Mouse (Mus musculus): ENCODE data around the gene Ppbp. TPM values are rescaled to one million over a fixed set of nuclear protein-coding genes. Genes with fewer than 3 reads are reported as not detected.

Ppbp gene
- polyA plus RNA-seq (2015; fragmentation: Nextera tagmentation; extraction: Ambion mirVana): 0.79 and 1.4 TPM in 2 replicates

DNA sequence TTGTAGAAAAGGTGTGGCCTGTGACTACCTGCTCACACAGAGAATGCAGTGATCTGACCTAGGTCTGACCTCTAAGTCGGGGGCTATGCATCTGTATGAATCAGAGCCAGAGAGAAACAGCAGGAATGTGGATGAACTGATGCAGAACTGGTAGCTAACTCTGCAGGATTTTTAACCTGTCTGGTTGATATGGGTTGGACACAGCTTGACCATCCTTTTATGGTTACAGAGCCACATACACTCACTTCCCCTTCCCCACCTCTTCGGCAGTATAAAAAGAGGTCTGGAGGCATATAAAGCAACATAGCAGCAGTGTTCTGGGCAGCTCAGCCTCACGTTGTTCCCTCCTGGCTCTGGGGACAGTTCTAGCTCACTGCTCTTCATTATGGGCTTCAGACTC lies at the start of gene Ppbp:
Gene Ppbp, plus strand, starts transcription at position 301 of the 400 bp plus-strand sequence.
- no peak for ATAC-seq
- H3K36me3 ChIP-seq (ENCODE audit: control insufficient read depth, insufficient read depth): no peaks in the 10 kb centered on the region
- no peak within 1 kb of the TSS for H3K27ac ChIP-seq (ENCODE audit: low read length)
- no peak within 1 kb of the TSS for H3K4me3 ChIP-seq (replicated peaks; ENCODE audit: low read length)
- H3K4me1 ChIP-seq (replicated peaks; ENCODE audit: control insufficient read depth, insufficient read depth, low read length): no peaks in the 10 kb centered on the region
- WGBS: 69% methylated on average over 3 of the region's 3 CpGs
- H3K27me3 ChIP-seq (replicated peaks; ENCODE audit: control insufficient read depth, insufficient read depth, low read length): no peaks in the 10 kb centered on the region
- H3K9ac ChIP-seq (replicated peaks; ENCODE audit: low read depth, low read length): no peak within 1 kb of the TSS
- H3K4me2 ChIP-seq (ENCODE audit: low read length): no peak within 1 kb of the TSS
- no peaks in the 10 kb centered on the region for H3K9me3 ChIP-seq (ENCODE audit: control insufficient read depth, low read length)

- no peaks in the 10 kb centered on the region for H3K4me1 ChIP-seq (replicated peaks; ENCODE audit: control insufficient read depth, insufficient read depth, low read length)
- no peak overlapping the region for H3K4me3 ChIP-seq (replicated peaks; ENCODE audit: low read length)
- WGBS: 90% methylated on average over 3 of the region's 3 CpGs
- H3K9me3 ChIP-seq (ENCODE audit: control insufficient read depth, low read length): no peaks in the 10 kb centered on the region
- no peaks in the 10 kb centered on the region for H3K36me3 ChIP-seq (ENCODE audit: control insufficient read depth, insufficient read depth)
- ATAC-seq: no peak
- no peak overlapping the region for H3K4me2 ChIP-seq (ENCODE audit: low read length)
- no peak overlapping the region for H3K27ac ChIP-seq (ENCODE audit: low read length)
- H3K9ac ChIP-seq (replicated peaks; ENCODE audit: low read depth, low read length): no peak overlapping the region
- no peaks in the 10 kb centered on the region for H3K27me3 ChIP-seq (replicated peaks; ENCODE audit: control insufficient read depth, insufficient read depth, low read length)
Measured at GRCm38 (mm10) chr5:90722656-90723055, 45.7 kb upstream of the Ppbp start.

DNA sequence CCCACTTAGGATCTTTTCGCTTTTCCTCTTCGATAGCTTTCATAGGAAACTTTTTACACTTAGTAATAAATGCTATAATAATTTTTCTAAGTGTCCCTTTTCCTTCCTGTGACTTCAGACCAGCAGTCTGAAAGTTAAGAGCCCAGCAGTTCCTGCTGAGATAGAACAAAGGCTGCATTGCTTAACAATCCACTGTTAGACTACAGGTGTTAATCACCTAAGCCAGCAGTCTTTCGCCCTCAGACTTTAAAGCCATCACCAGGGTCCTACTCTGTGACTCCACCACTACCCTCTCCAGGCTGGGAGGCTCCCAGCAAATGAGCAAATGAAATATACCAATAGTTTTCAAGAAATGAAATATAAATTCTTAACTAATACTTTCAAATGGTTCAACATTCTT lies 40.1 kb upstream of the Ppbp start:
- H3K9me3 ChIP-seq (ENCODE audit: control insufficient read depth, low read length): no peaks in the 10 kb centered on the region
- no peak overlapping the region for H3K9ac ChIP-seq (replicated peaks; ENCODE audit: low read depth, low read length)
- WGBS: 77% methylated on average over 3 of the region's 3 CpGs
- H3K4me2 ChIP-seq (ENCODE audit: low read length): no peak overlapping the region
- H3K27me3 ChIP-seq (replicated peaks; ENCODE audit: control insufficient read depth, insufficient read depth, low read length): no peaks in the 10 kb centered on the region
- no peak overlapping the region for H3K4me3 ChIP-seq (replicated peaks; ENCODE audit: low read length)
- no peaks in the 10 kb centered on the region for H3K36me3 ChIP-seq (ENCODE audit: control insufficient read depth, insufficient read depth)
- no peak overlapping the region for H3K27ac ChIP-seq (ENCODE audit: low read length)
- no peaks in the 10 kb centered on the region for H3K4me1 ChIP-seq (replicated peaks; ENCODE audit: control insufficient read depth, insufficient read depth, low read length)
- no peak for ATAC-seq

GRCm38 (mm10) chr5:90731480-90731879 lies 36.8 kb upstream of the Ppbp start:
- Histone ChIP-seq H3K9ac (replicated peaks; ENCODE audit: low read depth, low read length) (no peak overlapping the region), H3K9me3 (ENCODE audit: control insufficient read depth, low read length) (no peaks in the 10 kb centered on the region), H3K4me1 (replicated peaks; ENCODE audit: control insufficient read depth, insufficient read depth, low read length) (no peaks in the 10 kb centered on the region), H3K27me3 (replicated peaks; ENCODE audit: control insufficient read depth, insufficient read depth, low read length) (no peaks in the 10 kb centered on the region), H3K36me3 (ENCODE audit: control insufficient read depth, insufficient read depth) (no peaks in the 10 kb centered on the region), H3K4me2 (ENCODE audit: low read length) (no peak overlapping the region), H3K4me3 (replicated peaks; ENCODE audit: low read length) (no peak overlapping the region), H3K27ac (ENCODE audit: low read length) (no peak overlapping the region)
- 69% methylated on average over 4 of the region's 4 CpGs for WGBS
- ATAC-seq: no peak

DNA sequence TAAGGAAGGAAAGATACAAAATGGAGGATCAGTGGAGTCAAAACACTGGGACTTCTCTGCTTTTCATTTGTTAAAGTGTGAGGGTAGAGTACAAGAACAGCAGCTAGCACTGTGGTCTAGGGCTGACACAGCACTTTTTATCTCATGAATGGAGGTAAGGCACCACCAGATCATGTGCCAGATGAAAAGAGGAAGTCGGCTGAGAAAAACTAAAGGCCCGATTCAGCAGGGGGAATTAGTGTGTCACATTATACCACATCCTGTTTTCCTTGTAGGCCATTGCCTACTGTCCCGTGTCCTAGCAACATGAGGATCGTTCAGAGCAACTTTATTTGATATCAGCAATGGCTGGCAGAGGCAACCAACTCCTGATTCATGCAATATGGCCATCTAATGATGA lies 26.3 kb upstream of the Ppbp start:
- no peak for ATAC-seq
- H3K9ac ChIP-seq (replicated peaks; ENCODE audit: low read depth, low read length): no peak overlapping the region
- WGBS: 67% methylated on average over 4 of the region's 4 CpGs
- no peaks in the 10 kb centered on the region for H3K4me1 ChIP-seq (replicated peaks; ENCODE audit: control insufficient read depth, insufficient read depth, low read length)
- no peak overlapping the region for H3K4me3 ChIP-seq (replicated peaks; ENCODE audit: low read length)
- H3K36me3 ChIP-seq (ENCODE audit: control insufficient read depth, insufficient read depth): no peaks in the 10 kb centered on the region
- H3K9me3 ChIP-seq (ENCODE audit: control insufficient read depth, low read length): no peaks in the 10 kb centered on the region
- no peaks in the 10 kb centered on the region for H3K27me3 ChIP-seq (replicated peaks; ENCODE audit: control insufficient read depth, insufficient read depth, low read length)
- H3K4me2 ChIP-seq (ENCODE audit: low read length): no peak overlapping the region
- H3K27ac ChIP-seq (ENCODE audit: low read length): no peak overlapping the region

GRCm38 (mm10) chr5:90753934-90754333 lies 14.4 kb upstream of the Ppbp start:
- H3K4me3 ChIP-seq (replicated peaks; ENCODE audit: low read length): no peak overlapping the region
- H3K4me2 ChIP-seq (ENCODE audit: low read length): no peak overlapping the region
- 95% methylated on average over 1 of the region's 1 CpGs for WGBS
- no peaks in the 10 kb centered on the region for H3K9me3 ChIP-seq (ENCODE audit: control insufficient read depth, low read length)
- no peak overlapping the region for H3K9ac ChIP-seq (replicated peaks; ENCODE audit: low read depth, low read length)
- no peak for ATAC-seq
- no peak overlapping the region for H3K27ac ChIP-seq (ENCODE audit: low read length)
- peaks cover 4% of the 10 kb centered on the region for H3K4me1 ChIP-seq (replicated peaks; ENCODE audit: control insufficient read depth, insufficient read depth, low read length)
- H3K27me3 ChIP-seq (replicated peaks; ENCODE audit: control insufficient read depth, insufficient read depth, low read length): 0 out of 2 replicates have a peak, but pooled peaks cover 1% of the 10 kb centered on the region
- no peaks in the 10 kb centered on the region for H3K36me3 ChIP-seq (ENCODE audit: control insufficient read depth, insufficient read depth)

- H3K4me1 ChIP-seq (replicated peaks; ENCODE audit: control insufficient read depth, insufficient read depth, low read length): peaks cover 10% of the 10 kb centered on the region
- 30% methylated on average over 5 of the region's 5 CpGs for WGBS
- H3K9me3 ChIP-seq (ENCODE audit: control insufficient read depth, low read length): no peaks in the 10 kb centered on the region
- 0 out of 2 replicates have a peak, but pooled peaks cover 3% of the 10 kb centered on the region for H3K27me3 ChIP-seq (replicated peaks; ENCODE audit: control insufficient read depth, insufficient read depth, low read length)
- H3K4me3 ChIP-seq (replicated peaks; ENCODE audit: low read length): no peak overlapping the region
- H3K9ac ChIP-seq (replicated peaks; ENCODE audit: low read depth, low read length): no peak overlapping the region
- no peak for ATAC-seq
- no peaks in the 10 kb centered on the region for H3K36me3 ChIP-seq (ENCODE audit: control insufficient read depth, insufficient read depth)
- H3K27ac ChIP-seq (ENCODE audit: low read length): no peak overlapping the region
- no peak overlapping the region for H3K4me2 ChIP-seq (ENCODE audit: low read length)
Measured at GRCm38 (mm10) chr5:90758020-90758605, 10.2 kb upstream of the Ppbp start.

GRCm38 (mm10) chr5:90759077-90760065 lies 8.9 kb upstream of the Ppbp start, which contains the start of gene Cxcl5:
TSS of gene Cxcl5 (plus strand) at chr5:90759360.
- WGBS: 2% methylated on average over 32 of the region's 32 CpGs
- Histone ChIP-seq H3K36me3 (ENCODE audit: control insufficient read depth, insufficient read depth) (no peaks in the 10 kb centered on the region), H3K27ac (ENCODE audit: low read length) (no peak within 1 kb of the TSS), H3K4me2 (ENCODE audit: low read length) (peak within 1 kb of the TSS; percentile 80), H3K9me3 (ENCODE audit: control insufficient read depth, low read length) (no peaks in the 10 kb centered on the region), H3K9ac (replicated peaks; ENCODE audit: low read depth, low read length) (peak within 1 kb of the TSS; percentile 61), H3K27me3 (replicated peaks; ENCODE audit: control insufficient read depth, insufficient read depth, low read length) (0 out of 2 replicates have a peak, but pooled peaks cover 3% of the 10 kb centered on the region), H3K4me1 (replicated peaks; ENCODE audit: control insufficient read depth, insufficient read depth, low read length) (peaks cover 10% of the 10 kb centered on the region), H3K4me3 (replicated peaks; ENCODE audit: low read length) (peak within 1 kb of the TSS; percentile 47)
- ATAC-seq: peak; percentile 85

- no peak overlapping the region for H3K27ac ChIP-seq (ENCODE audit: low read length)
- no peaks in the 10 kb centered on the region for H3K9me3 ChIP-seq (ENCODE audit: control insufficient read depth, low read length)
- H3K36me3 ChIP-seq (ENCODE audit: control insufficient read depth, insufficient read depth): no peaks in the 10 kb centered on the region
- H3K27me3 ChIP-seq (replicated peaks; ENCODE audit: control insufficient read depth, insufficient read depth, low read length): 0 out of 2 replicates have a peak, but pooled peaks cover 3% of the 10 kb centered on the region
- H3K4me2 ChIP-seq (ENCODE audit: low read length): no peak overlapping the region
- 40% methylated on average over 4 of the region's 4 CpGs for WGBS
- peaks cover 10% of the 10 kb centered on the region for H3K4me1 ChIP-seq (replicated peaks; ENCODE audit: control insufficient read depth, insufficient read depth, low read length)
- H3K4me3 ChIP-seq (replicated peaks; ENCODE audit: low read length): no peak overlapping the region
- no peak for ATAC-seq
- H3K9ac ChIP-seq (replicated peaks; ENCODE audit: low read depth, low read length): no peak overlapping the region
Measured at GRCm38 (mm10) chr5:90760303-90760702, 8.0 kb upstream of the Ppbp start.
